Mouse (Mus musculus) limb, embryonic 11.5 days (tissue): ENCODE measurements around the gene Tro. TPM values are rescaled to one million over a fixed set of nuclear protein-coding genes. Genes with fewer than 3 reads are reported as not detected.

ENCODE experiments used
- ATAC-seq: fragments of 200-750 bp; cut with Nextera tagmentation; 2 replicates; pipeline ENCODE4 v1.8.0; 2017; ENCODE audit warnings: low read depth; ENCODE audit not compliant: insufficient number of reproducible peaks, low FRiP score, low TSS enrichment
- DNase-seq: peaks from one replicate; pipeline ENCODE4 v3.0.0-alpha.2; 2015; ENCODE audit warnings: low spot score
- H3K27ac ChIP-seq: fragments of 300-500 bp; sonication (generic); replicated peaks from 2 replicates; pipeline ENCODE4 v1.5.1; 2014; ENCODE audit warnings: low read depth, mild to moderate bottlenecking, low read length
- H3K27me3 ChIP-seq: fragments of 300-500 bp; sonication (generic); 2 replicates; pipeline ENCODE4 v1.6.1; 2014; ENCODE audit warnings: mild to moderate bottlenecking, low read length, mixed read lengths; ENCODE audit not compliant: control insufficient read depth, insufficient read depth
- H3K36me3 ChIP-seq: fragments of 300-500 bp; sonication (generic); 2 replicates; pipeline ENCODE4 v1.6.1; 2014; ENCODE audit warnings: mild to moderate bottlenecking, low read length, moderate library complexity, mixed read lengths; ENCODE audit not compliant: control insufficient read depth, insufficient read depth
- H3K4me1 ChIP-seq: fragments of 300-500 bp; sonication (generic); 2 replicates; pipeline ENCODE4 v1.6.1; 2014; ENCODE audit warnings: low read length, mixed read lengths; ENCODE audit not compliant: control insufficient read depth, insufficient read depth
- H3K4me2 ChIP-seq: fragments of 300-500 bp; sonication (generic); 2 replicates; pipeline ENCODE4 v1.6.1; 2014; ENCODE audit warnings: low read depth, mild to moderate bottlenecking, moderate library complexity; ENCODE audit not compliant: severe bottlenecking
- H3K4me3 ChIP-seq: fragments of 300-500 bp; sonication (generic); 2 replicates; pipeline ENCODE4 v1.5.1; 2014; ENCODE audit warnings: low read depth, low read length
- H3K9ac ChIP-seq: fragments of 300-500 bp; sonication (generic); 2 replicates; pipeline ENCODE4 v1.6.1; 2014; ENCODE audit warnings: mild to moderate bottlenecking, low read length
- H3K9me3 ChIP-seq: fragments of 300-500 bp; sonication (generic); 2 replicates; pipeline ENCODE4 v1.6.1; 2016; ENCODE audit warnings: low read length; ENCODE audit not compliant: control insufficient read depth
- WGBS: fragments of 180-500 bp; shearing (Covaris S2); extraction: QIAGEN DNeasy Blood & Tissue Kit; methylation state at CpG from one replicate; pipeline ENCODE4 v1.1.7; 2014; 5-methylcytosine and 5-hydroxymethylcytosine counted together
- polyA plus RNA-seq: library from polyadenylated mRNA; unstranded; fragments of >200 nt; fragmentation: Nextera tagmentation; extraction: Ambion mirVana; gene quantifications from 2 replicates; pipeline ENCODE4 v1.2.1, GENCODE M21; 2014

Tro gene
- 39.2 and 43.9 TPM in 2 replicates for polyA plus RNA-seq

DNA sequence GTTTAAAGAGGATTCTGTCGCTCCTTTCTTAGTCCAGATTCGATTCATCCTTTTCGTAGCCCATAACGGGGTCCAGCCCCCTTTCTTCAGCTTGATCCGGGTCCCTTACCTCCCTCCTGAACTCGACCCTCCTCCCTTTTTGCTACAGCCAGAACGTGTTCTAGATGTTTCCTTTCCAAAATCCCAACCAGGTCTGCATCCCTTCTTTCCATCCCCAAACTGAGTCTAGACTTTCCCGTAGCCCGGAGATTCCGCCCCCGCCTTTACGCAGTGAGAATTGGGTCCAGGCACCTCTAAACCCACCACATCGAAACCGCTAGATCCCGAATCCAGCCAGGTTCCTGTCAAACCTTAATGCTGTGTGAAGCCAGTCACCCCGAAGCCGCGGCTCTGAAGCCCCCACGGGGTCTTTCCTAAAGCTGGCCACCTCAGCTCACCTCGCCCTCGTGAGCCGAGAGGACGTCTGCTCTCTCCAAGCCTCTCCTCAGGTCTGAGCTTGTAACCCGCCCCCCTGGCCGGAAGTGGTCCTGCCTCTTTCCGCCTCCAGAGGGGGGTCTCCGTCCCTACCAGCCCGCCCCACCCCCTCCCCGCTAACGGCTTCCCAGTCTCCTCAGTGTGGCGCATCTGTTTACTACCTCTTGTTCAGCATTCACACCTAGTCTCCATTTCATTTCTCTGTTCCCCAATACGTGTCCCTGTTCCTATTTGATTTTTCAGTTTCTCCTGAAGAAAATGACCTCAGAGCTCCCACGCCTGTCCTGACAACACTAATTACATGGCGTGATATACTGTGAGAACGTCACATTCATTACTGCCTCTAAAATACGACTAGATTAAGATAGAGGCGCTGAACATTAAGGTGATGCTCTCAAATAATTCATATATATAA is at the start of gene Tro:
Gene Tro, minus strand, starts transcription at position 676 of the 889 bp plus-strand sequence.
- 16% methylated on average over 37 of the region's 37 CpGs for WGBS
- H3K27me3 ChIP-seq, result no peaks in the 10 kb centered on the region
- H3K27ac ChIP-seq, result no peak within 1 kb of the TSS
- H3K4me2 ChIP-seq, result peak within 1 kb of the TSS; percentile 18
- ATAC-seq, result peak; percentile 91
- DNase-seq, result peak; percentile 81
- peaks cover 3% of the 10 kb centered on the region; the same call in 1 of the 2 replicates for H3K36me3 ChIP-seq
- H3K4me1 ChIP-seq, result no peaks in the 10 kb centered on the region
- peak within 1 kb of the TSS; percentile 38 for H3K4me3 ChIP-seq
- no peaks in the 10 kb centered on the region for H3K9me3 ChIP-seq
- peak within 1 kb of the TSS; percentile 49 for H3K9ac ChIP-seq

DNA sequence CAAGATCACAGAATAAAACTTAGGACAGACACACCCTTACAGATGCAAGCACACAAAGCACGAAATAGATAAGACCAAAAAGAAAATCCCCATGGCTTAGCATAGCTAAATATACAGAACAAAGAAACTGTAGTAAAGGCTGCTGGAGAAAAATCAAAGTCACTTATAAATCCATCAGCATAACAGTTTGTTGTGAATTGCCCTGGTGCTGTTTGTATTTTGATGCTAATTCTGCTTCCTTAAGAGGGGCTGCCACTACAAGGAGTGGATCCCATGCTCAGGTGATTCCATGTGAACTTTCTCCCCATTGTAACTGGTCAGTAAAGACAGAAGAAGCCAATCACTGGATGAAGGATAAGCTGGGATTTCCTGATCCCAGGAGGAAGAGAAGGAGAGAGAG is 20.1 kb upstream of the Tro start:
- no peak for ATAC-seq
- Histone ChIP-seq H3K9me3 (no peaks in the 10 kb centered on the region), H3K27ac (no peak overlapping the region), H3K27me3 (no peaks in the 10 kb centered on the region), H3K4me1 (no peaks in the 10 kb centered on the region), H3K36me3 (no peaks in the 10 kb centered on the region), H3K4me2 (no peak overlapping the region), H3K4me3 (no peak overlapping the region), H3K9ac (no peak overlapping the region)
- WGBS, result 29% methylated on average over 1 of the region's 1 CpGs
- DNase-seq, result no peak

DNA sequence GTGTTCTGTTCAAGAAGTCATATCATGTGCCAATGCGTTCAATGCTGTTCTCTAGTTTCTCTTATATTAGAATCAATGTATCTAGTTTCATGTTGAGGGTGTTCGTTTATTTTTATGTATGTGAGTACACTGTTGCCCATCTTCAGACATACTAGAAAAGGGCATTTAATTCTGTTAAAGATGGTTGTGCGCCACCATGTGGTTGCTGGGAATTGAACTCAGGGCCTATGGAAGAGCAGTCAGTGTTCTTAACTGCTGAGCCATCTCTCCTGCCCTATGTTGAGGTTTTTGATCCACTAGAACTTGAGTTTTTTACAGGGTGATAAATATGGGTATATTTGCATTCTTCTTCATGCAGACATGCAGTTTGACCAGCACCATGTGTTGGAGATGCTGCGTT is 5.4 kb upstream of the Tro start:
- no peak overlapping the region for H3K4me2 ChIP-seq
- 29% methylated on average over 4 of the region's 4 CpGs for WGBS
- no peaks in the 10 kb centered on the region for H3K9me3 ChIP-seq
- no peaks in the 10 kb centered on the region for H3K27me3 ChIP-seq
- no peak overlapping the region for H3K9ac ChIP-seq
- no peak for DNase-seq
- no peak overlapping the region for H3K4me3 ChIP-seq
- no peak for ATAC-seq
- no peaks in the 10 kb centered on the region for H3K4me1 ChIP-seq
- no peaks in the 10 kb centered on the region for H3K36me3 ChIP-seq
- H3K27ac ChIP-seq, result no peak overlapping the region

DNA sequence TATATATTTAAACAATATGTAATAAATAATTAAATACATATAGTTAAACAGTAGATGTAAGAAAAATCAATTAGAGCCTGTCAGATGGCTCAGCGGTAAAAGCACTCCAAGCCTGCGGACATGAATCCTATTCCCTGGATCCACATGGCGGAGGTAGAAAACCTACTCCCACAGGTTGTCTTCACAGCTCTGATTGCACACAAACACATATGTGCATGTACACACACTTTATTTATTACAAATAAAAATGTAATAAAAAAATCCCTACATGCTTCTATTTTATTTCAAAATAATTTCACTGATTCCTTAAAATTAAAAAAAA is 375 bp upstream of the Tro start:
- WGBS, result 32% methylated on average over 3 of the region's 3 CpGs
- Histone ChIP-seq H3K27ac (no peak overlapping the region), H3K4me2 (peak overlapping the region; percentile 18; the same call in 1 of the 2 replicates), H3K4me3 (peak overlapping the region; percentile 38; the same call in 1 of the 2 replicates), H3K9me3 (no peaks in the 10 kb centered on the region), H3K9ac (no peak overlapping the region), H3K27me3 (no peaks in the 10 kb centered on the region), H3K36me3 (peaks cover 3% of the 10 kb centered on the region; the same call in 1 of the 2 replicates), H3K4me1 (no peaks in the 10 kb centered on the region)
- ATAC-seq (no peak), DNase-seq (no peak)

DNA sequence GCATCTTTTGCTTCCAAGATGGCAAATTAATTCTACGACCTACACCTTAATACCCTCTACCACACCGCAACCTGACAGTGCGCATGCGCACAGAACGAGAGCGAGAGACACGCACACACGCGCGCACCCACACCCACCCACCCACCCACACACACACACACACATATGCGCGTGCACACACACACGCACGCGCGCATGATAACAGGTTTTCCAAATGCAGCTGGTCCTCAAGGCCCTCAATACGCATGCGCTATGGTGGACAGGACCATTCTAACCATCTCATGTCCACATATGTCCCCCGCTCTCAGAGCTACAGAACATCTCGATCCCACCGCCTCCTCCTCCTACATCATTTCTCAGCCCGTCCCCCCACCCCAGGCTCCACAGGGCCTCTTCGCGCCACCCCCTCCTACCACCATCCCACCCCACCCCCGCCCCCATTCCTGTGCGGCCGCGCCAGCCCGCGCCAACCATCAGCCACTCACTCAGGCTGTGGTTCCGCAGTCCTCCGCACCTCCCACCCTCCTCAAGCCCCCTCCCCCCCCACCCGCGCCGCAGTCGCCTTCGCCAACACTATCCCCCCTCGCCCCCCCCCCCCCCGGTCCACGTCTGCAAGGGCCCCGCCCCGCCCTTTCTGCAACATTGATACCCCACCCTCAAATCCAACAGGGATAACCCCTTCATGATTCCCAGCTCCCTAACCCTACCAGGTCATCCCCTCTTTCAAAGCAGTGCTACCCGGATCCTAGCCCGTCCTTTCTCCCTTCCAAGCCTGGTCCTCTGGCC is 1.1 kb downstream of the Tro start:
- Histone ChIP-seq H3K27me3 (no peaks in the 10 kb centered on the region), H3K36me3 (peaks cover 3% of the 10 kb centered on the region; the same call in 1 of the 2 replicates), H3K4me3 (peak overlapping the region; percentile 38), H3K9me3 (no peaks in the 10 kb centered on the region), H3K4me2 (peak overlapping the region; percentile 18), H3K9ac (peak overlapping the region; percentile 49; the same call in 1 of the 2 replicates), H3K4me1 (no peaks in the 10 kb centered on the region), H3K27ac (no peak overlapping the region)
- 40% methylated on average over 31 of the region's 44 CpGs for WGBS
- DNase-seq, result peak; percentile 31
- ATAC-seq, result peak; percentile 71

DNA sequence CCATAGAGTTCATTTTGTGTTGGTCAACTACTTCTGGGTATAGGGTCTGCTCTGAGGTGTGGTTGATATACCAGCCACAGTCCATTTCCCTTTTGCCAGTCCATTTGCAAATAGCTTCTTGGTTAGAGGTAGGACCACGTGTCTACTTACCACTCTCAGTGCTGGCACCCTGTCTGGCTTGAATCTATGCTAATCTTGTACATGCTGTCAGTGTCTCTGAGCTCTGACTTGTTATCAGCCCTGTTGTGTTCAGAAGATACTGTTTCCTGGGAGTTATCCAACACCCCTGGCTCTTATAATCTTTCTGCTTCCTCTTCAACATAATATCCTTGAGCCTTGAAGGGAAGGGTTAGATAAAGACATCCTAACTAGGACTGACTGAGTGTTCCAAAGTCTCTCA is 21.0 kb downstream of the Tro start:
- no peak overlapping the region for H3K4me2 ChIP-seq
- H3K27me3 ChIP-seq, result no peaks in the 10 kb centered on the region
- H3K36me3 ChIP-seq, result no peaks in the 10 kb centered on the region
- H3K9ac ChIP-seq, result no peak overlapping the region
- no peaks in the 10 kb centered on the region for H3K9me3 ChIP-seq
- no peaks in the 10 kb centered on the region for H3K4me1 ChIP-seq
- no peak overlapping the region for H3K27ac ChIP-seq
- ATAC-seq (no peak), DNase-seq (no peak)
- H3K4me3 ChIP-seq, result no peak overlapping the region
- WGBS, result 53% methylated on average over 1 of the region's 1 CpGs

DNA sequence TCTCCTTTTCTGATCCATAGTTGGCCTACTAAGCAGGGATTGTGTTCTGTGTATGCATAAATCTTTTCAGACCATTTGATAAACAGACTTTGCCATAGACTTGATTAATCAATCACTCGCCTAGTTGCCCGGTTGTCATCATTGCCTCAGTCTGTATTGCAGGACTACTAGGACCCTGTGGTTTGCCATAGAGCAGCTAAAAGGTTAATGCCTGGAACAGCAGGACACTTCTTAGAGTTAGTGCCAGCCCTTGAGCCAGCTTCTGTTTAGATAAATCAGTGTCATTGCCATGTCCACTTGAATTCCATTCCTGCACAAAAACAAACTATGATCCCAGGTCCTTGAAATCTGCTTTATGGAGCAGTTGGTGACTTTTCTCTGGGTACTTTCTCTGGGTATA is 58.5 kb downstream of the Tro start:
- Histone ChIP-seq H3K36me3 (no peaks in the 10 kb centered on the region), H3K9me3 (no peaks in the 10 kb centered on the region), H3K4me3 (no peak overlapping the region), H3K27me3 (no peaks in the 10 kb centered on the region), H3K27ac (no peak overlapping the region), H3K4me2 (no peak overlapping the region), H3K4me1 (no peaks in the 10 kb centered on the region), H3K9ac (no peak overlapping the region)
- 80% methylated on average over 2 of the region's 2 CpGs for whole genome bisulfite sequencing
- no peak for DNase-seq
- no peak for ATAC-seq
